Mouse (Mus musculus) embryonic fibroblast, embryonic 13.5 days (primary cell): ENCODE measurements at regions not wholly inside any gene's neighbourhood (a gene's known extent, or its start where the extent isn't known, plus 50 kb on each side); places are given as distances from the start of the nearest gene placed in this dataset.

ENCODE experiments used
- CTCF ChIP-seq: IDR thresholded peaks from 2 replicates; pipeline ENCODE4 v1.5.1; 2011; ENCODE audit warnings: mild to moderate bottlenecking, control low read depth, low read length, moderate library complexity, borderline replicate concordance; ENCODE audit not compliant: insufficient read depth
- POLR2A ChIP-seq: IDR thresholded peaks from 2 replicates; pipeline ENCODE4 v1.6.1; 2011; ENCODE audit warnings: low read depth, mild to moderate bottlenecking, control low read depth, low read length, moderate library complexity

GRCm38 (mm10) chr6:22408808-22409589, 53.0 kb upstream of the Fam3c start:
- TF ChIP-seq CTCF (no peak), POLR2A (no peak)
